Mouse (Mus musculus) embryo, embryonic 11.5 days (tissue): ENCODE results near the gene Gabrb1.

ENCODE experiments used
- DNase-seq: peaks from one replicate; pipeline ENCODE4 v3.0.0-alpha.2; 2012; ENCODE audit warnings: low read depth, low spot score

The Gabrb1 gene

GRCm38 (mm10) chr5:71657482-71658114, at the start of gene Gabrb1:
TSS of gene Gabrb1 (plus strand) at chr5:71658113.
- DNase-seq: peak; percentile 17

GRCm38 (mm10) chr5:71608735-71609134, 49.2 kb upstream of the Gabrb1 start:
- DNase-seq: no peak

- DNase-seq: no peak
Measured at GRCm38 (mm10) chr5:71614311-71614710, 43.6 kb upstream of the Gabrb1 start.

DNA sequence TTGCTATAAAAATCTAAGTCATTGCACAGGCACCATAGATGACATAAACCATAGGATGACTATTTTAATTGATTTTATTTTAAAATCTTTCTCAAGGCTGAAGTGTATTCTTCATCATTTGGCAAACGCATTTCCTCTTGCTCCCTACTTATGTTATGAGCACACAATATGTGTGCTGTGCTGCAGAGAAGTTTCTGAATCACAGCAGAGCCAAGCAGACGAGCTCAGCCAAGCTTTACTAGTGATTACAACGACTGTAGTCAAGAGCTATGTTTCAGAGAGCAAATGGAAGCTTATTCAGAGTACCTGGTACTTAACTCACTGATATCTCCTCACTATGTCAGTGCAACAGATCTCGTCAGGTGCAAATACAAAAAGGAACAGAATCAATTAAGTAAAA, 41.2 kb upstream of the Gabrb1 start:
- no peak for DNase-seq

DNA sequence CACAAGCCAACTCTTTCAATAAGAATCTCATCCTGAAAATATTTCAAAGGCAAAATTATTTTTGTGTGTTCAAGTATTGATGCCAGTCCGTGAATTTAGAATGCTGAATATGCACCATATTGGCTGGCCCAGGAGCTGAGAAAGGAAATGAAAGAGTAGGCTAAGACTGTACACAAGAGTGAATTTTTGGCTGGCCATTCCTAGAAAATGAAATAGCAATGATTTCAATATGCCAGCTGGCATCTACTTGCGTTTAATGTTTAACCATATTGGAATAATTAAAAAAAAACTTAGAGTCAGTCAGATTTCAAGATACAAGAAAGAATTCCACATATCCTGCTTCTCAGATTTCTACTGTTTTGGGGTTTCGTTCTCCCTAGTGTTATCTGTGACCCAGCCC, 30.1 kb upstream of the Gabrb1 start:
- DNase-seq: no peak

DNA sequence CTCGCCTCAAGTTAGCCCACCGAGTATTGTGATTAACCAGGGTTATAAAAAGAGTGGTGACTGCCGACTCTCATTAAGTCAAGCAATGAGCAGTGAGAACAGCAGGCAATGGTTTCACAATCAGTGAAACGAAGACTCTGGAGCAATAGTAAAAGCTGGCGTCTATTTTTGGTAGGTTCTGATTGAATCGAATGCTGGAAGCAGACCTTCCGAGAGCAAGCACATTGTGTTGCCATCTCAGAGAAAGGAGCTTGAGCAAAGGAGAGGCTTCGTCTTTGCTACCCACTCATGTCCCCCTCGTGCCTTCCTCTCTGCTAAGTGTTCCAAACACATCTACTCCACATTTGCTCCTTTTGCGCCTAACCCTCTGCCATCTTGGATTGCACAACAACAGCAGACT, 18.1 kb upstream of the Gabrb1 start:
- no peak for DNase-seq

DNA sequence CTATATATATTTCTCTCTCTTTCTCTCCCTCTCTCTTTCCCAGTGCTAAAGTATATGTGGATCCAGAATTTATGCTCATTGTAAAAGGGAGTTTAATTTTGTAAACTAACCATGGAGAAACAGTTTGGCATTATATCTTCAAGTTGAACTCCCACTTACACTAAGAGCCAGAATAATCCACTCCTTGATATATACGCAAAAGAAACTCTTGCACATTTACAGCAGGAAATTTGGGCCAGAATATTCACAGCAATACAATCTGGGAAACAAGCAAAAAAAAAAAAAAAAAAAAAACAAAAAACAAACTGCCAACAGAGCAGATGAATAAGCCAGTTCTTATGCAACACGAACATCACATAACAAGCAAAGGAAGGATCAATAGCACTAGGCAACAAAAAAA, 9.8 kb upstream of the Gabrb1 start:
- no peak for DNase-seq

GRCm38 (mm10) chr5:71654056-71654455, 3.9 kb upstream of the Gabrb1 start:
- DNase-seq: no peak

DNA sequence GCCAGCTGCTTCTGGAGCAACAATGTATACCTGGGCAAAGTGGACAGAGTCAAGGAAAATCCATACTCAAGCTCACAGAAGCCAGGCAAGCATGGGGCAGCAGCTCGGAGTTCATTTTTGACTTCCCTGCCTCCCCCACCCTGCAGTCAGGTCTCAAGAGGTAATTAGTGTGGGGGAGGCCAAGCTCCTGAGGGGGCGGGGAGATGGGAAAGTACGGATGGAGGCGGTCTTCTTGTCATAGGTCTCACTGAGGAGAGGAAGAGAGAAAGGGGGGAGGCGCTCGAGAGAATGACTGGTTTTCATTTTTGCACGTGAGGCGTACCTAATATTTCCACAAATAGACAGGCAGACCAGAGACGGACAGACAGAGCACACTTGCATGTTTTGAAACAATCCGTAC, 1.1 kb upstream of the Gabrb1 start:
- DNase-seq: no peak

- DNase-seq: no peak
Measured at GRCm38 (mm10) chr5:71658115-71658497, 193 bp downstream of the Gabrb1 start, which contains the start of gene Gabra4. TSS of gene Gabra4 (minus strand) at chr5:71658308.

GRCm38 (mm10) chr5:71665593-71665992, 7.7 kb downstream of the Gabrb1 start:
- DNase-seq: no peak

DNA sequence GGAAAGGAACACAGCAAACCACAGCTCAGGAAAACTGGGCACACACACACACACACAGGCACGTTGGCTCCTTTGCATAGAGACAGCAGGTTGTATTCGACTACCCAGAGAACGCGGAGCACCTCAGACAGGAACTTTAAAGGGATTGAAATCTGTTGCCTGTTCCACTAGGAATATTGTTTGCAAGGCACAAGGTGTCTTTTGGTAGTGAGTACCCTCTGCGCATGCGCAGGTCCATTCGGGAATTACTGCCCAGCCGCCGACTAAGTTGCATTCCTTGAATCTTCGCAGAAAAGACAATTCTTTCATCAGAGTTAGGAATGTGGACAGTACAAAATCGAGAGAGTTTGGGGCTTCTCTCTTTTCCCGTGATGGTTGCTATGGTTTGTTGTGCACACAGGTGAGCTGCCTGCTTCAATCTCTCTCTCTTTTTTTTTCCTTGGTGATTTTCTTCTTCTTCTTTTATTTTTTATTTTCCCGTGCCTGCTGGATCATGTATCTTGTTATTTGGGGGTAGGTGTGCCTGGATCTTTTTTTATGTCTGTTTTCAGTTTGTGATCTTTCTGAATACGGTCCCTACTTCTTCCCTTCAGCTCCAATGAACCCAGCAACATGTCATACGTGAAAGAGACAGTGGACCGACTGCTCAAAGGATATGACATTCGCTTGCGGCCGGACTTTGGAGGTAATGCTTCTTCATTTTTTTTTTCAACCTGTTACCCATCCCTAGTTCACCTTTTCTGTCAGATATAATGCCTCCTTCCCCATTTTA, 42.0 kb downstream of the Gabrb1 start:
- peak; percentile 37 for DNase-seq

DNA sequence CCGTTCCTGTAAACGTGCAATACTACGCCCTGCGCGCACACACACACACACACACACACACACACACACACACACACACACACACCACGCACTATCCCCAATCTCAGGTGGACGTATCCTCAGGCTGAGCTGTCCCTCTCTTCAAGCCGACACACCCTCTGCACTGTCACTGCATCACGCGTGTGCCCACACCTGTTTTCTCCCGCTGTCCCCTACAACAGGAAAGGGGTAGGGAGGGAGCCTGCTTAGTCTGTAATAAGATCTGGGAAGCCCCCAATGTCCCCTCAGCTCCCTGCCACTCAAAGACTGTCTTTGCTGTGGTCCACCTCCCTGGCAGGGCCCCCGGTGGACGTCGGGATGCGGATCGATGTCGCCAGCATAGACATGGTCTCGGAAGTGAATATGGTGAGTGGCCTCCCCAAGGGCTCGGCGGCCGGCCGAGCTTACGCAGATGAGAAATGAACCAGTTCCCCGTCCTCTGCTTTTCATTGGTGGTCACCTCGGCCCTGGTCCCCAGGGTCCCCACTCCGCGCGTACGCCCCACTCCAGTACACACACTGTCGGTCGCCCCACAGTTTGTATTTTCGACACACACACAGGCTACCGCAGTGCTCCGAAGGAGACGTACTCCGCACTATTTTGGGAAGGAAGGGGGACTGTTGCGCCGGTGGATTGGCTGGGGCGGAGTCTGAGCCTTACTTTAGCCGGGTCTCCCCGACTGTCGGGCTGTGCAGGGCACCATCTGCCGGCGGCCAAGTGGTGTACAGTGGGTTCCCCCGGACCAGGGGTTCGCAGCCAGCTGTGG, 42.8 kb downstream of the Gabrb1 start:
- DNase-seq: peak; percentile 34

DNA sequence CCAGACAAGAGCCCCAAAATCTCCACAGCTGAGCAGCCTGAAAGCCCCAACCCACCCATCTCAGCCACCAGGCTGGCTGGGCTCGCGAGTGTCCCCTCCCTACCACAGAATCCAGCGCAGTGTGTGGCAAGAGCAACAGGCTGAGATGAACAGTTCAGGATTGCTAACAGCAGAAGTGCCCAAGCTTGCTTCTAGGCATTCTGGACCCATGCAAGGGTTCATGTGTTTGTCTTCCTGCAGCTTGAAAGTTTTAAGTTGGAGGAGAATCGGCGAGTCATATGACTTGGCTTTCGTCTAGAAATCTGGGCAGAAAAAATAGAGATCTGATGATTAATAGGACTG, 43.3 kb downstream of the Gabrb1 start:
- no peak for DNase-seq

DNA sequence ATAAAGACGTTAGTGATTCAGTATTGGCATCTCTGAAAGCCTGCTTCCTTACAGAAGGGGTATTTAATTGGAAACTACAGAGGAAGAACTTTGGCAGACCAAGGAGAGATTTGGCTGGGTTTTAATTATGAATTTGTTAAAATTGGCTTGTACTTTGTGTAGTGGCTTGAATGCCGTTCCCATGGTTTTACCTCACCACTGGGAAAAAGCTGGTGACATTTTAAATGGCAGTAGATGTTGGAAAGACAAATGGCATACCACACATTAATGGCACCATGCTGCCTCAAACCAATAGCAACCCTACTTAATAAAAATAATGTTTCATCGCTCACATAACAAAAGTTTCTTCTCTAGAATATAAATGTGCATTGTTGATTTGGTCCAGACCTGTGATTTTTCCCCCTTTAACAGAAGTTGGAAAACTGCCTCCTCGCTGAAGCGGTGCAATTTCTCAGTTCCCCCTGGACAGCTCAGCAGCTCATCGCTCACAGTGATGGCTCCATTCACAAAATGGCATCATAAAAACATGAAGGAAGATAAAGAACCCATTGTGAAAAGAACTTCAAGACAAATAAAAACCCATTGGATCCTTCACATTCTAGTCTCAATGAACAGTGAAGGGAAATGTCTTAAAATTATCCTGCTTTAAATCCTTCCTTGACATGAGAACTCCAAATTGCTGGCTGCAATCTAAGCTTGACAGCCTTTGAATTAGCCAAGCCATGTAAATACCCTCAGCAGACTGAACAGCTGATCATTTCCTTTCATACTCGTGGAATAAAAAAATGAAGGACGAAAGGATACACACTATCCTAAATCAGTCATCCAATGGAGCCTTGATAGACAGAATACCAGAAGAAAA, 75.2 kb downstream of the Gabrb1 start:
- DNase-seq: no peak

DNA sequence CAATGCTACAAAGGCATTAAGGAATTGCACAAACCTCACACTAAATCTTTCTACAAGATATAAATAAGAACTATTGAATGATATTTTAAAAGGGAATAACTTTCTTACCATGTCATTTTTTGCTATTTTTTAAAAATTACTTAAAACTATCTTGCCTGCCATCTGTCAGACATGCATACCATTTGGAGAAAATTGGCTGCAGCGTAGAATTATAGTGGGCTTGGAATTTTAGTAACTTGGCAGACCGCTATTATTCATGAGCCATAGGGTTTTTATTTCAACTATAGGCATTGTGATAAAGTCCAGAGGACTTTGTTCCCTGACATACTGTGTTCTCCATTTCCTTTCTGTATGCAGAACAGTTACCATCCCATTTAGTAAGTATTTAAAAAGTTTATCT, 89.5 kb downstream of the Gabrb1 start:
- DNase-seq: no peak

GRCm38 (mm10) chr5:71753966-71754365, 96.1 kb downstream of the Gabrb1 start:
- DNase-seq: no peak

DNA sequence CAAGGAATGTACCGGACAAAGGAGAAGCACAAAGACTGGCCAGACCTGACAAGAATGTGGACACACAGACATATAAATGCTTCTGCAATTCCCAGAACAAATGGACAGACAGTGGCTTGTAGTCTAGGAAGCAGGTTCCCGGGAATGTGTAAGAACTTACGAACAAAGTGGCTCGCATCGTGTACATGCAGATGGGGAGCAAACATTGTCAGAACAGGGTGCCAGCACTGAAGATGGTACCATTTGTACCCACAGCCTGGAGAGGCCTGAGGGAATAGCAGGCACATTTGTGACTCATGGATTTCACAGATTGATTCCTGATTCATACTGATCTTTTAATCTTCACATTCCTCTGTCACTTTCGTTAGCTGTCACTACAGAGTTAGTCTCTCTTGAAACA, 103.2 kb downstream of the Gabrb1 start:
- no peak for DNase-seq

DNA sequence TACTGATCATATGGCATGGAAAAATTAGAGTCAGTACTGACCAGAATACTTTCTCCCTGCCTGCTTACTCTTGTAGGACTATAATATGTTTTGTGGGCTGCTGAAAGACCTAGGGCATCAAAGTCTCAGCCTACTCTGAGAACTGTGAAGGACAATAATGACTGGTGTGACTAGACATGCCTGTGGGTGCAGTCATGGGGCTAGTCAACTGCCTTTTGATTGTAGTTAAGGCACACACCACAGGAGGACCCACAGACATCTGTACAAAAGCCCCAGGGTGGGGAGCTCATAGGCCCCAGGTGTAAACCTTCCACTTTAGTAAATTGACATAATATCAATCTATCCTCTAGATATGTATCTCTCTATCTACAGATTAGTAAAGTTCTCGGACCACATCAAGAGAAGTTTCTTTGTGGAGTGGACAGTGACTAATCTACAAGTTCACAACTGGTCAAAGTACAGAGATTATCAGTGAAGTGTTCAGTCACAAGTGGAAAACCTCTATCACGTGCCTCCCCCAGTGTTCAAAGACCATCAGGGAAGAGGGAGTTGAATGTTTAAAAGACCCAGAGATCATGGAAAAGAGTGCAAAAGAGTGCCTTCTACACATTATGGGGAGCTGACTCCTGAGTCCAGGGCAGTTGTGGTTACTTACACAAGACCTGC, 123.7 kb downstream of the Gabrb1 start:
- DNase-seq: no peak

DNA sequence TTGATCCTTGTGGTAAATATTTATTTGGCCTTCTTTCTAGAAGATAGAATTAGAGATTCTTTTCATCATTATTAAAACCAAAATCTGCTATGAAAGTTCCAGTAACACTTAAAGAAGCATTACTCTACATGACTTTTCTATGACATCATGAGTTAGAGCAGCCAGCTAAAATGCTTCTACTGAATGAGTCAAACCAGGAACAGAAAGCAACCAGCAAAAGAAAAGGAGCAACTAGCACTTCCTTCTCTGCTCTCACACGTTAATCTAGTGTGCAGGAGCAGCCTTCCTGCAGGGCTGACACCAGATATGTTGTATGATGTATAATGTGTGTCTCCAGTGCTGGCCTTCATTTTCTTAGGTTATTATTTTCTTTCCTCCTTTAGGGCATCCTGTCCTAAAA, 164.9 kb downstream of the Gabrb1 start:
- DNase-seq: no peak

GRCm38 (mm10) chr5:71828342-71828741, 170.4 kb downstream of the Gabrb1 start:
- DNase-seq: no peak
